ENCODE assay signal across 8 mouse cellular contexts in genomic region chr9:59959276-59959675, GRCm38 (mm10). TPM values are rescaled to one million over a fixed set of nuclear protein-coding genes. Genes with fewer than 3 reads are reported as not detected.
DNase-seq lines count a peak whose midpoint lies in the region; ATAC-seq and TF ChIP-seq lines count a peak whose summit lies in the region.

No protein-coding gene starts in this region.

- no peak overlapping the region for H3K9ac ChIP-seq in ES-Bruce4 (ENCODE audit: low read depth, poor library complexity, severe bottlenecking)
- H3K9ac ChIP-seq in forebrain, embryonic 11.5 days (ENCODE audit: low read length) = no peak overlapping the region
- no peak overlapping the region for H3K9ac ChIP-seq in lung, embryonic 14.5 days

- peaks cover 1% of the 10 kb centered on the region for H3K4me1 ChIP-seq in ES-Bruce4 (ENCODE audit: control insufficient read depth, insufficient read depth, low read length)
- H3K4me1 ChIP-seq in forebrain, embryonic 11.5 days (replicated peaks; ENCODE audit: control insufficient read depth, insufficient read depth, low read length) = no peaks in the 10 kb centered on the region
- H3K4me1 ChIP-seq in lung, embryonic 14.5 days (ENCODE audit: insufficient read depth) = peaks cover 6% of the 10 kb centered on the region

- intact Hi-C loops in heart, postnatal 14 days (cut with DNase I) = no loop called here

- no peaks in the 10 kb centered on the region for H3K9me3 ChIP-seq in ES-Bruce4 (replicated peaks; ENCODE audit: control insufficient read depth, insufficient read depth, low read length, poor library complexity, severe bottlenecking)
- no peaks in the 10 kb centered on the region for H3K9me3 ChIP-seq in forebrain, embryonic 11.5 days (ENCODE audit: control insufficient read depth, low read length)
- no peaks in the 10 kb centered on the region for H3K9me3 ChIP-seq in lung, embryonic 14.5 days (ENCODE audit: low read depth, low read length)

- DNase-seq in brain, embryonic 18.5 days (ENCODE audit: low read depth, low spot score) = peak; percentile 58
- peak; percentile 90 for DNase-seq in forebrain, embryonic 11.5 days (ENCODE audit: low spot score)
- peak; percentile 80 to 90 for DNase-seq in heart, postnatal 14 days
- DNase-seq in large intestine, adult 2 months (ENCODE audit: low read depth, low spot score) = peak; percentile 90
- peak; percentile 98 for DNase-seq in lung, embryonic 14.5 days
- peak; percentile 85 for DNase-seq in retina, adult 2 months (ENCODE audit: low read depth, low spot score)
- peak; percentile 89 for DNase-seq in thymus, postnatal 25 days

- WGBS in forebrain, embryonic 11.5 days = 3% methylated on average over 8 of the region's 8 CpGs
- WGBS in large intestine, adult 2 months = under 1% methylated on average over 8 of the region's 8 CpGs
- 1% methylated on average over 8 of the region's 8 CpGs for WGBS in lung, embryonic 14.5 days

- TF ChIP-seq POLR2A in ES-Bruce4 (IDR thresholded peaks at IDR 0.05; ENCODE audit: insufficient read depth, low read length) = no peak

- no peak overlapping the region for H3K27ac ChIP-seq in ES-Bruce4 (ENCODE audit: insufficient read depth, low read length)
- no peak overlapping the region for H3K27ac ChIP-seq in forebrain, embryonic 11.5 days (ENCODE audit: low read depth, low read length)
- H3K27ac ChIP-seq in lung, embryonic 14.5 days (ENCODE audit: low read depth) = no peak overlapping the region

- no peaks in the 10 kb centered on the region for H3K27me3 ChIP-seq in ES-Bruce4 (ENCODE audit: control insufficient read depth, insufficient read depth, low read length, poor library complexity, severe bottlenecking)
- H3K27me3 ChIP-seq in forebrain, embryonic 11.5 days (ENCODE audit: control insufficient read depth, insufficient read depth, low read length) = no peaks in the 10 kb centered on the region
- no peaks in the 10 kb centered on the region for H3K27me3 ChIP-seq in lung, embryonic 14.5 days (ENCODE audit: insufficient read depth, low read length)

- no peak overlapping the region for H3K4me2 ChIP-seq in forebrain, embryonic 11.5 days (ENCODE audit: low read depth, low read length, severe bottlenecking)
- no peak overlapping the region for H3K4me2 ChIP-seq in lung, embryonic 14.5 days

- H3K4me3 ChIP-seq in ES-Bruce4 (ENCODE audit: low read depth, low read length) = no peak overlapping the region
- H3K4me3 ChIP-seq in forebrain, embryonic 11.5 days (ENCODE audit: low read depth, low read length) = no peak overlapping the region
- H3K4me3 ChIP-seq in lung, embryonic 14.5 days (ENCODE audit: low read depth, low read length) = no peak overlapping the region

- TF ChIP-seq CTCF in ES-Bruce4 (IDR thresholded peaks at IDR 0.05; ENCODE audit: low read depth, low read length) = peak; percentile 88
- TF ChIP-seq CTCF in lung, embryonic 14.5 days (IDR thresholded peaks at IDR 0.05; ENCODE audit: low read depth) = peak; percentile 94

- no peaks in the 10 kb centered on the region for H3K36me3 ChIP-seq in ES-Bruce4 (ENCODE audit: control insufficient read depth, insufficient read depth, low read length, poor library complexity, severe bottlenecking)
- H3K36me3 ChIP-seq in forebrain, embryonic 11.5 days (ENCODE audit: control insufficient read depth, insufficient read depth, low read length) = no peaks in the 10 kb centered on the region
- H3K36me3 ChIP-seq in lung, embryonic 14.5 days (ENCODE audit: insufficient read depth) = no peaks in the 10 kb centered on the region

- ATAC-seq in forebrain, embryonic 11.5 days (replicated peaks; ENCODE audit: low FRiP score) = peak; percentile 56; the same call in 1 of the 2 replicates
- ATAC-seq in lung, embryonic 14.5 days (ENCODE audit: insufficient read depth) = peak; percentile 57

- TF ChIP-seq EP300 in ES-Bruce4 (IDR thresholded peaks at IDR 0.05; ENCODE audit: insufficient read depth, low read depth, low read length) = no peak

RNA-seq across cellular contexts. Expression of gene Nr2e3, which starts 1.2 kb away (rescaled TPM):
- not detected in 2 replicates for polyA plus RNA-seq in ES-Bruce4 (2011; ENCODE audit: insufficient read depth, insufficient read length, low read depth, missing spikeins)
- polyA plus RNA-seq in forebrain, embryonic 11.5 days (2014; fragmentation: Nextera tagmentation; extraction: Ambion mirVana) = not detected in 2 replicates
- not detected for total RNA-seq in heart, postnatal 14 days (2021)
- polyA plus RNA-seq in large intestine, adult 2 months (2012; rRNA removed) = 2.4 and 3.4 TPM in 2 replicates
- not detected in 2 replicates for polyA plus RNA-seq in lung, embryonic 14.5 days (2014; fragmentation: Nextera tagmentation; extraction: Ambion mirVana)
